Mouse (Mus musculus) midbrain, embryonic 14.5 days (tissue): ENCODE measurements at regions not wholly inside any gene's neighbourhood (a gene's known extent, or its start where the extent isn't known, plus 50 kb on each side); places are given as distances from the start of the nearest gene placed in this dataset.

Experiments used
- ATAC-seq: fragments of 200-750 bp; cut with Nextera tagmentation; 2 replicates; pipeline ENCODE4 v1.8.0; 2017; ENCODE audit warnings: moderate number of reproducible peaks, moderate library complexity; ENCODE audit not compliant: low FRiP score, low TSS enrichment
- DNase-seq: peaks from one replicate; pipeline ENCODE4 v3.0.0-alpha.2; 2015
- H3K27ac ChIP-seq: fragments of 300-500 bp; sonication (generic); replicated peaks from 2 replicates; pipeline ENCODE4 v1.5.1; 2014; ENCODE audit warnings: mild to moderate bottlenecking, low read depth, low read length, moderate library complexity
- H3K27me3 ChIP-seq: fragments of 300-500 bp; sonication (generic); 2 replicates; pipeline ENCODE4 v1.6.1; 2014; ENCODE audit warnings: low read length, control low read depth, mixed read lengths; ENCODE audit not compliant: control insufficient read depth, insufficient read depth
- H3K36me3 ChIP-seq: fragments of 300-500 bp; sonication (generic); 2 replicates; pipeline ENCODE4 v1.6.1; 2014; ENCODE audit warnings: low read length, control low read depth; ENCODE audit not compliant: control insufficient read depth, insufficient read depth
- H3K4me1 ChIP-seq: fragments of 300-500 bp; sonication (generic); 2 replicates; pipeline ENCODE4 v1.6.1; 2014; ENCODE audit warnings: mild to moderate bottlenecking, antibody characterized with exemption, low read length, control low read depth; ENCODE audit not compliant: control insufficient read depth, insufficient read depth
- H3K4me2 ChIP-seq: fragments of 300-500 bp; sonication (generic); 2 replicates; pipeline ENCODE4 v1.6.1; 2014; ENCODE audit warnings: mild to moderate bottlenecking, low read length, moderate library complexity
- H3K4me3 ChIP-seq: fragments of 300-500 bp; sonication (generic); replicated peaks from 2 replicates; pipeline ENCODE4 v1.5.1; 2014; ENCODE audit warnings: low read depth, low read length
- H3K9ac ChIP-seq: fragments of 300-500 bp; sonication (generic); replicated peaks from 2 replicates; pipeline ENCODE4 v1.6.1; 2014; ENCODE audit warnings: mild to moderate bottlenecking, low read length, moderate library complexity
- H3K9me3 ChIP-seq: fragments of 300-500 bp; sonication (generic); 2 replicates; pipeline ENCODE4 v1.6.1; 2016; ENCODE audit warnings: low read length, control low read depth, mixed read lengths; ENCODE audit not compliant: control insufficient read depth
- WGBS: fragments of 180-500 bp; shearing (Covaris S2); extraction: QIAGEN DNeasy Blood & Tissue Kit; methylation state at CpG from one replicate; pipeline ENCODE4 v1.1.7; 2014; 5-methylcytosine and 5-hydroxymethylcytosine counted together

DNA sequence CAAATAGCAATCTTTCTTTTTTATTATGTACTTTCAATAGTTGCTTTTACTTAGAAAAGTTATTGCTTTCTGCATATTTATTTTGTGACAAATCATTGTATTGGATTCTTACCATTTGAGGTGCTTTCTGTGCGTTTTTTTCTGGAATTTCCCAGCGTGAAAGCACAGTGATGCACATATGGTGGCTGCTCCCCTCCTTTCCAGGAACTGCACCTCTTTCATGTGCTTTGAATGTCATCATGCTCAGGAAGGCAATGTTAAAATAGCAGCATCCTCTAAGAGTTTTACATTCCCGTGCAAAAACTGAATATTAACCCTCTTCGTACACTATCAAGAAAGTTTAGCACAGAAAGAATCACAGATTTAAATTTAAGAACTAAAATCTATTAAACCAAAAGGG lies 279.8 kb upstream of the Eif4g2 start:
- WGBS = 77% methylated on average over 4 of the region's 4 CpGs

DNA sequence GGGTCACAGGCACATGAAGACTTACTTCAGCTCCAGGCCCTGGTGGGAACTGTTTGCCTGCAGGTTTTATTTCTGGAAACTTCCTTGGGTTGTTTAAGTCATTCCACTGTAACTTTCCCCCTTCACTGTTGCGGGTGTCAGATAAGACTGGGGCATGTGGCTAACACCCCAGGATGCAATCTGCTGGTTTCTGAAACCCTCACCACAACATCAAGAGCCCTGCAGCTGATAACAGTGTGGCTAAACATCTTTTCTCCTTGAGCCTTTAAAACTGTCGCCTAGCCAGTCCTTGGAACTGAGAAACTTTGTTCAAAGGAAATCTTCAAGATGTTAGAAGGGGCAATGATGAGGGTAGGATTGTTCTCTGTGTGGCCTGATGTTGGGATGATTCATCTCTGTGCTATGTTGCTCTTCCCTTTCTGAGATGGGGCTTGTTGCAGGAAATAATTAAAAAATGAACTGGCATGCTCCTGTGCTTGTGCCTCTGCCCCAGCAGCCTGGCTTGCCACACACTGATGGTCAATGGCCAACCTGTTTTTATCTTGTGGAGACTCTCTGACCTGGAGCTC lies 272.3 kb upstream of the Eif4g2 start:
- no peak overlapping the region for H3K27ac ChIP-seq
- no peaks in the 10 kb centered on the region for H3K4me1 ChIP-seq
- 77% methylated on average over 2 of the region's 2 CpGs for WGBS
- no peaks in the 10 kb centered on the region for H3K27me3 ChIP-seq
- no peak for ATAC-seq
- H3K4me3 ChIP-seq = no peak overlapping the region
- H3K9me3 ChIP-seq = no peaks in the 10 kb centered on the region
- H3K9ac ChIP-seq = no peak overlapping the region
- no peak overlapping the region for H3K4me2 ChIP-seq
- H3K36me3 ChIP-seq = no peaks in the 10 kb centered on the region
- no peak for DNase-seq

More for the DNA sequence above, 279.8 kb upstream of the Eif4g2 start:
- Histone ChIP-seq H3K4me3 (no peak overlapping the region), H3K4me2 (no peak overlapping the region), H3K4me1 (no peaks in the 10 kb centered on the region), H3K27me3 (no peaks in the 10 kb centered on the region), H3K9me3 (no peaks in the 10 kb centered on the region), H3K36me3 (no peaks in the 10 kb centered on the region), H3K9ac (no peak overlapping the region), H3K27ac (no peak overlapping the region)
- no peak for ATAC-seq
- no peak for DNase-seq

DNA sequence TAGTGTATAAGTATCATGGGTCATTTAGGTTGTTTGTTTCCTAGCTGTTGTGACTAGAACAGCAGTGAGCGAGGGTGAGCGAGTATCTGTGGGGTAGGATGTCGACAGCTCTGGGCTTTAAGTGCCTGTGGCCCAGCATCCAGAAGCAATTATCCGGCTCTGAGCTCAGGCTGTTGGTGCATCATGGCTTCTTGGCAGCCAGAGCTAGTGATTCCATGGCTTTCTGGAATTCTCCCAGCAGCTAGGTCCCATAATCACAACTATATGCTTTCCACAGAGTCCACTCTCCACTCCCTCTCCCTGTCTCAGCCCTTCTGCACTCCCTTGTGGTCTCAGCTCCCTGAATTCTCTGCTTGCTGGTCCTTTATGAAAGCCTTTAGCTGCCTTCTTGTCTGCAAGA lies 271.2 kb upstream of the Eif4g2 start:
- Histone ChIP-seq H3K9ac (no peak overlapping the region), H3K4me2 (no peak overlapping the region), H3K4me1 (no peaks in the 10 kb centered on the region), H3K36me3 (no peaks in the 10 kb centered on the region), H3K27me3 (no peaks in the 10 kb centered on the region), H3K27ac (no peak overlapping the region), H3K4me3 (no peak overlapping the region), H3K9me3 (no peaks in the 10 kb centered on the region)
- 88% methylated on average over 4 of the region's 4 CpGs for WGBS
- DNase-seq (no peak), ATAC-seq (no peak)

DNA sequence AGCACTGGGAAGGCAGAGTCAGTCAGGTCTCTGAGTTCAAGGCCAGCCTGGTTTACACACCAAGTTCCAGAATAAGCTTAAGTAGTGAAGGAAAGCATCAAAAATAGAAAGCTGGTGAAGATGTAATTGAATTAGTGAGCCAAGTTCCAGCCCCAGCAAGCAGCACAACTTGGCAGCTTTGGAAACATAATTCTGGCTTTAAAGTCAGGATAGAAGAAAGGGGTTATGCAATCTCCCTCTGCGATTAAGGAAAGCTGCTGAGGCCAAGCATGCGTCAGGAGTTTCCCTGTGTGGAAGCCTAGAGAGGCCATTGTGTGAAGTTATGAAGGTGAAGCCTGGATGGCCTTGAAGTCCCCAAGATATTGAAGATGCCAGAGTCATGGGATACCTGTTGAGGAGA lies 269.3 kb upstream of the Eif4g2 start:
- Histone ChIP-seq H3K4me1 (no peaks in the 10 kb centered on the region), H3K36me3 (no peaks in the 10 kb centered on the region), H3K9me3 (no peaks in the 10 kb centered on the region), H3K27me3 (no peaks in the 10 kb centered on the region), H3K9ac (no peak overlapping the region), H3K4me2 (no peak overlapping the region), H3K27ac (no peak overlapping the region), H3K4me3 (no peak overlapping the region)
- 93% methylated on average over 2 of the region's 2 CpGs for WGBS
- no peak for ATAC-seq
- DNase-seq = no peak

DNA sequence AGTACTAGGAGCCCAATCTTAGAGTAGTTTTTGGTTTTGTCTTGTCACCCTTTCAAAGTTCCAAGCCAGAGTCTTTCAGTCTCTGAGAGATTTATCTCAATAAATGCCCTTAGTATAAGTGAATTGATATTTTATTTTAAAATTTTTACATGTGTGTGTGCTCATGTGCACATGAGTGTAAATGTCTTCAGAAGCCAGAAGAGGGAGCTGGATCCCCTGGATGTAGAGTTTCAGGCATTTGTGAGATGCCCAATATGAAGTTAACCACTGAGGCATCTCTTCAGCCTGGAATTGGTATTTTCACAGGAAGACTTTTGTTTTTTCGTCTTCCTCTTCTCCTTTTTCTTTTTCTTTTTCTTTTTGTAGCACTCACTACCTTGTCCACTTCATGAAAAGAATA lies 262.3 kb upstream of the Eif4g2 start:
- peak; percentile 16 for DNase-seq
- no peaks in the 10 kb centered on the region for H3K9me3 ChIP-seq
- 81% methylated on average over 1 of the region's 1 CpGs for WGBS

DNA sequence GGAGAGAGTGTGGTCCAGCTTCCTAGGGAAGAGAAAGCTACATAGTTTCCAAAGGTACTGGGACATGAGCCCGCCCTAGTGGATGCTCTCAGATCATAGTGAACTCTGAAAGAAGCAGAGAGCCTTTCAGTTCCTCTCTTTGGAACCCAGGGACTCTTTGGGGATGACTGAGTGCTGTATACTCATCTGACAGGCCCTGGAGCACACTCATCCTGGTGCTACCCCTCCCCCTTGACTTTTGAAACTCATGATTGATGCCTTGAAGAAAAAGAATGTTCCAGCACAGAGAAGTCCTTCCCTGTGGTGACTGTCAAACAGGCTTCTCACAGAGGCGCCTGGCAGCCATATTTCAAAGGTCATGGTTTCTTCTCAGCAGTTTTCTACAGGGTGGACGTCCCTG lies 254.2 kb upstream of the Eif4g2 start:
- Histone ChIP-seq H3K9me3 (no peaks in the 10 kb centered on the region), H3K4me2 (no peak overlapping the region), H3K27ac (no peak overlapping the region), H3K4me1 (no peaks in the 10 kb centered on the region), H3K4me3 (no peak overlapping the region), H3K27me3 (no peaks in the 10 kb centered on the region), H3K36me3 (no peaks in the 10 kb centered on the region), H3K9ac (no peak overlapping the region)
- ATAC-seq (no peak), DNase-seq (no peak)
- WGBS = 66% methylated on average over 3 of the region's 3 CpGs

More for the DNA sequence above, 262.3 kb upstream of the Eif4g2 start:
- Histone ChIP-seq H3K4me2 (no peak overlapping the region), H3K4me1 (no peaks in the 10 kb centered on the region), H3K4me3 (no peak overlapping the region), H3K27ac (no peak overlapping the region), H3K27me3 (no peaks in the 10 kb centered on the region), H3K36me3 (no peaks in the 10 kb centered on the region), H3K9ac (no peak overlapping the region)
- no peak for ATAC-seq

DNA sequence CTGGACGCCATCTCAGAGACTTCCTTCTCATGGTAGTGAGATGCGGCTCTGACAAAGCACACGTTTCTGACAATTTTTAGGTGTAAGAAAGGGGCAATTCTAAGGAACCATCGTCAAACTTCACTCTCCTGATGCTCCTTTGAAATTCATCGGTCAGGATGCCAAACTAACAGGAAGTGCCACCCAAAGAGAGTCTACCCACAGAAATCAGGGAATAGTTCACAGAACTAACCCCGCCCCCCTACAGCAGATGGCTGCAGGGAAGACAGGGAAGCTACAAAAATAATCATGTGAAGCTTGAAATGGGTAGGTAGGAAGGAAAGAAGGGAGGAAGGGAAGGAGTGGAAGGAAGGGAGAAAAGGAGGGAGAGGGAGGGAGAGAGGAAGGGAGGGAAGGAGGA lies 240.1 kb upstream of the Eif4g2 start:
- H3K27ac ChIP-seq = no peak overlapping the region
- DNase-seq (no peak), ATAC-seq (no peak)
- no peaks in the 10 kb centered on the region for H3K4me1 ChIP-seq
- H3K27me3 ChIP-seq = no peaks in the 10 kb centered on the region
- H3K9me3 ChIP-seq = no peaks in the 10 kb centered on the region
- no peak overlapping the region for H3K4me3 ChIP-seq
- no peak overlapping the region for H3K4me2 ChIP-seq
- no peaks in the 10 kb centered on the region for H3K36me3 ChIP-seq
- 91% methylated on average over 6 of the region's 6 CpGs for WGBS
- H3K9ac ChIP-seq = no peak overlapping the region

DNA sequence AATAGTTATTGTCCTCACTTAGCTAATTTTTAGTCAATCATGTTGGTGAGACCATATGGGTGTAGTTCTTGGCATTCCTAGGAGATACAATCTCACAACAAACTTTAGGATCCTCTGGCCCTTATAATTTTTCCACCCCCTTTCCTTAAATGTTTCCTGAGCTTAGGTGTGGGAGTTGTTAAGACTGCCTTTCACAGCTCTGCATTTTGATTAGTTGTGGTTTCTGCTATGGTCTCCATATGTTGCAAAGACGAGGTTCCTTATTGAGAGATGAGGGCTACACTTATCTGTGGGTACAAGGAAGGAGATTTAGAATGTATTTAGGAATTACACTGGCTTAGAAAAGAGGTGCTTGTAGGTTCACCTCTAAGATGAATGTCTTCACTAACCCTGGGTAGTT lies 237.1 kb upstream of the Eif4g2 start:
- no peak overlapping the region for H3K27ac ChIP-seq
- no peaks in the 10 kb centered on the region for H3K27me3 ChIP-seq
- H3K4me3 ChIP-seq = no peak overlapping the region
- H3K4me1 ChIP-seq = no peaks in the 10 kb centered on the region
- no peaks in the 10 kb centered on the region for H3K9me3 ChIP-seq
- no peaks in the 10 kb centered on the region for H3K36me3 ChIP-seq
- DNase-seq (no peak), ATAC-seq (no peak)
- WGBS = 76% methylated on average over 1 of the region's 1 CpGs
- H3K9ac ChIP-seq = no peak overlapping the region
- H3K4me2 ChIP-seq = no peak overlapping the region

DNA sequence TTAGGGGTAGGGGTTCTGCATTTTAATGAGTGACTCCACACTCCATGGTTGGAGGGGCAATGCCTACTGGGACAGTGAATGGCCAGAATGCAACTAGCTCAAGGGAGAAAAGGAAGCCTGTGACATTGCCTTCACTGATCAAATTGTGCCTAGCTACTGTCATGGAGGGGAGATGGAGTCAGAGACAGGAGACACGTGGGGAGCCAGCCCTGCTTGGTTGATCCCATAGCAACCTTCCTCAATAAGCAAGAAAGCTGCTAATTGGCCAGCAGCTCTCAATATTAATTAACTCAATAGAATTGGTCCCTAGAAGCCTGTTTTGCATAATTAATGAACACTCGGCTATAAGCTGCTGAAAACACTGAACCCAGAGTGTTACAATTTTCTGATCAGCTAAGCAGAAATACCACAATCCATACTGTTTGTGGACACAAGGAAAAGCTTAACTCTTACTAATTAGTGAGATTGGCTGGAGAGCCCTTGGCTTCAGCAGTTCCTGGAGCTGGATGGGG lies 233.7 kb upstream of the Eif4g2 start:
- H3K4me3 ChIP-seq = no peak overlapping the region
- H3K27ac ChIP-seq = no peak overlapping the region
- H3K36me3 ChIP-seq = no peaks in the 10 kb centered on the region
- peaks cover 3% of the 10 kb centered on the region; the same call in 1 of the 2 replicates for H3K9me3 ChIP-seq
- whole genome bisulfite sequencing = 65% methylated on average over 2 of the region's 2 CpGs
- no peak overlapping the region for H3K4me2 ChIP-seq
- no peak overlapping the region for H3K9ac ChIP-seq
- DNase-seq (peak; percentile 31), ATAC-seq (no peak)
- H3K27me3 ChIP-seq = no peaks in the 10 kb centered on the region
- H3K4me1 ChIP-seq = no peaks in the 10 kb centered on the region
